In the genomic region with DNA sequence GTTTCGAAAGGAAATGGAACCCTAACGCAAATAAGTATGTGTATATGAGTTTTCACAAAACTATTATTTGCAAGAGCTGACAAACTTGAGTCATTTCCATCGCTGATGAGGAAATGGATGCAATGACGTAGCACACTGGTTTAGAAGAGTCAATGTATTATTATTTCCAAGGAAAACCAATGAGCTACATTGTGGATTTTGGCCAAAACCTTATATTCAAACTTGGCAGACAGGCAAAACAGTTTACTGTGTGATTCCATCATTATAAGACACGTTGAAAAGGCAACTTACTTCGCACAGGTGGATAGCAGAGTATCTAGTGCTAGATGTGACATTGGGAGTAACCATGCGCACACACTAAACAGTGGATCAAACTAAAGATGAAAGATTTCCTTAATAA, we compare ENCODE assay signal across 27 mouse cellular contexts.
"Had no signal": no experiment of that assay in that cellular context is flagged by ENCODE, and none has a peak within 500 bp of the region (broad histone marks: within the 10 kb centered on the region; RNA-seq: fewer than 3 reads in every experiment).

No protein-coding gene starts in this region.

- DNase-seq: gastrocnemius, adult 2 months; gastrocnemius, postnatal 10 days; gastrocnemius, postnatal 25 days; heart, adult 18-20 months; heart, postnatal 10 days; heart, postnatal 4 days; kidney, adult 11 months; kidney, adult 2 months; kidney, adult 9 months; kidney, postnatal 14 days; kidney, postnatal 36 days; layer of hippocampus, adult 9-11 months; layer of hippocampus, postnatal 36 days had no signal

- H3K9me3 ChIP-seq: heart, embryonic 10.5 days; heart, embryonic 12.5 days; hindbrain, embryonic 10.5 days; hindbrain, embryonic 12.5 days; intestine, embryonic 15.5 days; kidney, embryonic 15.5 days; limb, embryonic 13.5 days; limb, embryonic 15.5 days; liver, embryonic 12.5 days had no signal

- ATAC-seq: hindbrain, embryonic 16.5 days; inflammation-experienced regulatory T-cells, adult 6 months; intestine, embryonic 15.5 days; liver, embryonic 12.5 days had no signal

- H3K4me2 ChIP-seq: heart, embryonic 12.5 days; hindbrain, embryonic 12.5 days; hindbrain, embryonic 14.5 days; intestine, embryonic 15.5 days; kidney, embryonic 15.5 days; limb, embryonic 13.5 days; limb, embryonic 15.5 days; liver, embryonic 12.5 days had no signal

- H3K9ac ChIP-seq: heart, embryonic 12.5 days; hindbrain, embryonic 12.5 days; hindbrain, embryonic 14.5 days; intestine, embryonic 15.5 days; kidney, embryonic 15.5 days; limb, embryonic 13.5 days; limb, embryonic 15.5 days; liver, embryonic 12.5 days; liver, embryonic 14.5 days had no signal

- H3K4me1 ChIP-seq: heart, embryonic 10.5 days; heart, embryonic 12.5 days; hindbrain, embryonic 10.5 days; hindbrain, embryonic 12.5 days; intestine, embryonic 15.5 days; kidney, embryonic 15.5 days; limb, embryonic 13.5 days; limb, embryonic 15.5 days; liver, embryonic 12.5 days had no signal

- H3K27ac ChIP-seq: gastrocnemius, adult 2 months; heart, embryonic 10.5 days; hindbrain, embryonic 10.5 days; hindbrain, embryonic 12.5 days; hindbrain, embryonic 14.5 days; intestine, embryonic 15.5 days; kidney, embryonic 15.5 days; kidney, postnatal 0 days; limb, embryonic 13.5 days; limb, embryonic 15.5 days; liver, embryonic 12.5 days; liver, embryonic 14.5 days had no signal

- H3K36me3 ChIP-seq: heart, embryonic 10.5 days; heart, embryonic 12.5 days; hindbrain, embryonic 10.5 days; hindbrain, embryonic 12.5 days; intestine, embryonic 15.5 days; kidney, embryonic 15.5 days; limb, embryonic 13.5 days; limb, embryonic 15.5 days; liver, embryonic 12.5 days had no signal

- H3K27me3 ChIP-seq: heart, embryonic 12.5 days; hindbrain, embryonic 12.5 days; intestine, embryonic 15.5 days; kidney, embryonic 15.5 days; limb, embryonic 13.5 days; limb, embryonic 15.5 days; liver, embryonic 12.5 days had no signal

- H3K4me3 ChIP-seq: gastrocnemius, adult 2 months; heart, embryonic 10.5 days; heart, embryonic 12.5 days; hindbrain, embryonic 10.5 days; hindbrain, embryonic 12.5 days; intestine, embryonic 15.5 days; kidney, embryonic 15.5 days; limb, embryonic 13.5 days; limb, embryonic 15.5 days; liver, embryonic 12.5 days had no signal
